Comparison of ENCODE assay signal across 8 mouse cellular contexts in genomic region chr12:77780885-77781698, GRCm38 (mm10).
DNase-seq lines count a peak whose midpoint lies in the region; ATAC-seq lines count a peak whose summit lies in the region.

No protein-coding gene starts in this region.

- no peaks in the 10 kb centered on the region for H3K9me3 ChIP-seq in intestine, embryonic 16.5 days (ENCODE audit: control insufficient read depth, low read length)
- no peaks in the 10 kb centered on the region for H3K9me3 ChIP-seq in midbrain, embryonic 11.5 days (ENCODE audit: control insufficient read depth, low read length)

- 31% methylated on average over 20 of the region's 20 CpGs for WGBS in intestine, embryonic 16.5 days
- WGBS in midbrain, embryonic 11.5 days: 31% methylated on average over 20 of the region's 20 CpGs

- ATAC-seq in activated CD4-positive, CD25-positive, alpha-beta regulatory T cell, adult 4 months: peak; percentile 52
- ATAC-seq in intestine, embryonic 16.5 days: peak; percentile 83
- peak; percentile 77 for ATAC-seq in midbrain, embryonic 11.5 days (ENCODE audit: low FRiP score)
- ATAC-seq in erythroid progenitor cell, adult 5-6 weeks (replicated peaks; ENCODE audit: low FRiP score, poor library complexity, severe bottlenecking): no peak

- no peaks in the 10 kb centered on the region for H3K36me3 ChIP-seq in intestine, embryonic 16.5 days (ENCODE audit: control insufficient read depth, insufficient read depth, low read length)
- H3K36me3 ChIP-seq in midbrain, embryonic 11.5 days (ENCODE audit: control insufficient read depth, insufficient read depth, low read length): no peaks in the 10 kb centered on the region

- peak; percentile 89 for DNase-seq in embryo, embryonic 10 days (ENCODE audit: low spot score)
- peak; percentile 82 to 84 for DNase-seq in gastrocnemius, postnatal 36 days
- DNase-seq in left cerebral cortex, postnatal 25 days (ENCODE audit: low spot score in 2 of 2): peak; percentile 85 to 88
- peak; percentile 99 for DNase-seq in midbrain, embryonic 11.5 days (ENCODE audit: low spot score, missing footprints)
- peak; percentile 91 for DNase-seq in right cerebral cortex, postnatal 4 days

- peak overlapping the region; percentile 34 for H3K4me2 ChIP-seq in intestine, embryonic 16.5 days (ENCODE audit: low read depth, low read length)
- peak overlapping the region; percentile 37 for H3K4me2 ChIP-seq in midbrain, embryonic 11.5 days

- peak overlapping the region; percentile 34 for H3K4me3 ChIP-seq in intestine, embryonic 16.5 days (ENCODE audit: low read length)
- H3K4me3 ChIP-seq in midbrain, embryonic 11.5 days (ENCODE audit: low read depth, low read length): peak overlapping the region; percentile 16; the same call in 1 of the 2 replicates

- intact Hi-C loops in gastrocnemius, postnatal 36 days (cut with DNase I): loop anchor here (10.0 kb wide), 1 partner anchor 776 kb away; no protein-coding TSS in a partner anchor
- intact Hi-C loops in left cerebral cortex, postnatal 25 days (cut with DNase I): loop anchor here (10.0 kb wide), 3 partner anchors 206 to 776 kb away; partner anchors contain the start of gene Fut8

- no peak overlapping the region for H3K27ac ChIP-seq in intestine, embryonic 16.5 days (ENCODE audit: low read length)
- peak overlapping the region; percentile 27; the same call in 1 of the 2 replicates for H3K27ac ChIP-seq in midbrain, embryonic 11.5 days (ENCODE audit: low read depth, low read length)

- no peaks in the 10 kb centered on the region for H3K27me3 ChIP-seq in intestine, embryonic 16.5 days (replicated peaks; ENCODE audit: control insufficient read depth, insufficient read depth, low read length)
- no peaks in the 10 kb centered on the region for H3K27me3 ChIP-seq in midbrain, embryonic 11.5 days (ENCODE audit: control insufficient read depth, insufficient read depth, low read length)

- H3K9ac ChIP-seq in intestine, embryonic 16.5 days (ENCODE audit: low read depth, low read length): peak overlapping the region; percentile 52; the same call in 1 of the 2 replicates
- no peak overlapping the region for H3K9ac ChIP-seq in midbrain, embryonic 11.5 days (ENCODE audit: low read length)

- no peaks in the 10 kb centered on the region for H3K4me1 ChIP-seq in intestine, embryonic 16.5 days (ENCODE audit: control insufficient read depth, insufficient read depth, low read length)
- peaks cover 11% of the 10 kb centered on the region for H3K4me1 ChIP-seq in midbrain, embryonic 11.5 days (ENCODE audit: control insufficient read depth, insufficient read depth, low read length)
